Mouse (Mus musculus): ENCODE data around the gene Commd6. TPM values are rescaled to one million over a fixed set of nuclear protein-coding genes. Genes with fewer than 3 reads are reported as not detected.

Commd6 gene
- total RNA-seq (2022), result 10 to 100 TPM; 56.7 to 68.2 (median 65.6) TPM

DNA sequence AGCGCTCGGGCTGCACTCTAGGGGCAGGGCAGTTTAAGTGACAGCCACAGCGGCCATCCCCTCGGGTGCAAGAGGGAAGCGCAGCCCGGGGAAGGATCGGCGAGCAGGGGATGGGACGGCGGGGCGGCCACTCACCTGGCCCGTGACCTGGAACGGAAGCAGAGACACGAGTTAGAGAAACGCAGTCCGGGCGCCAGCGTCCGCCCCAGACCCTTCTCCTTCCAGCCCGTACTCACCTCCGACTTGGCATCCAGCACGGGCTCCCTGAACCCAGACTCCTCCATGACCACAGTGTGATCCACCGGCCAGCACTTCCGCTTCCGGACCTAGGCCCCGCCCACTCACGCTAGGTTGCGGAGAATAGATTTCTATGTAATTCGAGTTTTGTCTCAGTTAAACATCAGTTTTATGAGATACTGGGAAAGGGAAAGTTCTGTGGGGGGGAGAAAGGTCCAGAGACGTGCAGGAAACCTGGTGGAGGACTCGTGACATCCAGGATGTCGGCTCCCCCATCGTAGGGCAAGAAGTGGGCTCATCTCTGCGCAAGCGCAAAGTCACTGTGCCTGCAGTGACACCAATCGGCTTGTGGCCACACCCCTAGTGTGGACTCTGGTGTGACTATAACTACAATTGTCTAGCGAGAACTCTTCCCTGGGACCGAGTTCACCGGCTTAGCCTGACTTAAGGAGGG is at the start of gene Commd6:
Gene Commd6 (minus strand): TSS at position 534 of the 691 bp plus-strand sequence.
- DNase-seq (ENCODE audit: low spot score in 2 of 2), result peak; percentile 90 to 92

DNA sequence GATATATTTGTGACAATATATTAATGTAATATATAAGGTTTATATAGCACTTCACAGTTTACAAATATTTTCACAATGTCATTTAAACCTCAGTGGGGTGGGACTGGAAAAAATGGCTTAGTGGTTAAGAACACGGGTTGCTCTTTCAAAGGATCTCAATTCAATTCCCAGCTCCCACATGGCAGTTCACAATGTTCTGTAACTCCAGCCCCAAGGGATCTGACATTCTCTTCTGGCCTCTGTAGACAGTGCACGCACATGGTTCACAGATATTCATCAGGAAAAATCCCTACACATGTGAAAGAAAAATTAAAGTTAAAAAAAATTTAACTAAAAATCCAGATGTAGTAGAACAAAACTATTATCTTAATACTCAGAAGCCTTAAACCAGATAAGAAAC is 47.9 kb upstream of the Commd6 start:
- DNase-seq (ENCODE audit: low spot score in 2 of 2), result no peak

- no peak for DNase-seq (ENCODE audit: low spot score in 2 of 2)
Observed at GRCm38 (mm10) chr14:101687696-101688095, 47.2 kb upstream of the Commd6 start.

GRCm38 (mm10) chr14:101672226-101672625 is 31.7 kb upstream of the Commd6 start:
- no peak for DNase-seq (ENCODE audit: low spot score in 2 of 2)

- no peak for DNase-seq (ENCODE audit: low spot score in 2 of 2)
Observed at GRCm38 (mm10) chr14:101668626-101669025, 28.1 kb upstream of the Commd6 start.

DNA sequence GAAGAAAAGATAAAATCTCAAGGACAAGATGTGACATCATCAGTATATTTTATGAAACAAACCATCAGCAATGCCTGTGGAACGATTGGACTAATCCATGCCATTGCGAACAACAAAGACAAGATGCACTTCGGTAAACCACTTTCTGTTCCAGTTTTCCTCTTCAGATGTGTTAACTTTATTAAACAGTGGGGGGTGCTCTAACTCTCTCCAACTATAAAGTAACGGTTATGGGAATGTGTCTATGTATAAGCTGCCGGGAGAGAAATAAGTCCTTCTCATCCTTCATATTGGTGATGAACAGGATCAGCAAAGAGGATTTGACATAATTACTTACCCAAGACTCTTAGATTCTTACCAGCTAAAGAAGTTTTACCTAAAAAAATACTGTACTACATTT is 26.1 kb upstream of the Commd6 start:
- DNase-seq (ENCODE audit: low spot score in 2 of 2), result no peak

GRCm38 (mm10) chr14:101666056-101666455 is 25.6 kb upstream of the Commd6 start:
- DNase-seq (ENCODE audit: low spot score in 2 of 2), result no peak

DNA sequence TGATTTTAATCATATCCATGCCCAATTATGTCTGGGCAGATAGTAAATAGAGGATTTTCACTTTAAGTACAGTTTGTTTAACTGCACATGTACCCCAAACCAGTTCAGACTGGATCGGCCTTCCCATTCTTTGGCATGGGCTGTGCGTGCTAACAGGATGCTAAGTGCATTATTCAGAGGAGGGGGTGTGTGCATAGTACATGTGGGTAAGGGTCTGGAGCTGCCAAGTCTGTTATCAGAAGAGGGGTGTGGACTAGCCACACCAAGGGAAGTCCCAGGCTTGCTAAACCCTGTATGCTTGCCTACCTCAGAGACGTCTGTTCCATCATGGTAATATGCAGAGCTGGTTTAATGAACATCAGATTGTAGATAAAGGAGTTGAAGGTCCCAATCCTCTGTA is 23.8 kb upstream of the Commd6 start:
- DNase-seq (ENCODE audit: low spot score in 2 of 2), result no peak

GRCm38 (mm10) chr14:101661654-101662412 is 21.3 kb upstream of the Commd6 start:
- DNase-seq (ENCODE audit: low spot score in 2 of 2), result no peak

DNA sequence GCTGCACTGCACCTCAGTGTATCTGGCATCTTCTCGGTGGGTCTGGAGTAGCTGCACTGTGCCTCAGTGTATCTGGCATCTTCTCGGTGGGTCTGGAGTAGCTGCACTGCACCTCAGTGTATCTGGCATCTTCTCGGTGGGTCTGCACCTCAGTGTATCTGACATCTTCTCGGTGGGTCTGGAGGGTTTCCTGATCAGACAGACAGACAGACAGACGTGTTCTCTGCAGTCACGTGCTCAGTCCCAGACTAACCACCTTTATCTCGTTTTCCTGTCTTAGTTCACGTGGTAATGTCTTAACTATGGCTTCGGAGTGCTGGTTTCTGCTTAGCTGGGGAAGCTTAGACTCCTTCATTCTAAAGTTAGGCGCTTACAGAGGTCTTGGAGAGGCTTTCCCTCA is 15.8 kb upstream of the Commd6 start:
- no peak for DNase-seq (ENCODE audit: low spot score in 2 of 2)

GRCm38 (mm10) chr14:101654526-101654909 is 14.0 kb upstream of the Commd6 start:
- no peak for DNase-seq (ENCODE audit: low spot score in 2 of 2)

- peak; percentile 92 to 98 for DNase-seq (ENCODE audit: low spot score in 2 of 2)
Observed at GRCm38 (mm10) chr14:101653581-101654525, 13.4 kb upstream of the Commd6 start, which contains the start of gene Uchl3. Gene Uchl3 (plus strand): TSS chr14:101653967.

- no peak for DNase-seq (ENCODE audit: low spot score in 2 of 2)
Observed at GRCm38 (mm10) chr14:101652571-101652970, 12.1 kb upstream of the Commd6 start.

GRCm38 (mm10) chr14:101650551-101650950 is 10.1 kb upstream of the Commd6 start:
- DNase-seq (ENCODE audit: low spot score in 2 of 2), result no peak

DNA sequence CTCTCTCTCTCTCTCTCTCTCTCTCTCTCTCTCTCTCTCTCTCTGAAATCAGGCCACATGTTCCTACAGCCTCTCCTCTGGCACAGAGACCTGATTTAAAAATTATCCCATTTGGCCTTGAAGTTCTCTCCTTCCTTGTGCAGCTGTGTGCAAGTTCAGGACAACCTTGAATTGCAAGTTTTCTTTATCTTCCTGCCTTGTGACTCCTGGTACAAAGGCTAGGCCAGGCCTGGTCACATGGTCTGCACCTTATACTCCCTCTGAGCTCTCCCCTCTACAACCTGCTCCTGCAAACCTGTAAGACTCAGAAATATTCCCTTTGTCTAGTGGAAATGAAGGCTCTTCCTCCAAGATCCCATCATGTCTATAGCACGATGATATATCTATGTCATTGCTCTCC is 4.5 kb upstream of the Commd6 start:
- DNase-seq (ENCODE audit: low spot score in 2 of 2), result no peak

GRCm38 (mm10) chr14:101637381-101637780 is 3.1 kb downstream of the Commd6 start:
- DNase-seq (ENCODE audit: low spot score in 2 of 2), result no peak

DNA sequence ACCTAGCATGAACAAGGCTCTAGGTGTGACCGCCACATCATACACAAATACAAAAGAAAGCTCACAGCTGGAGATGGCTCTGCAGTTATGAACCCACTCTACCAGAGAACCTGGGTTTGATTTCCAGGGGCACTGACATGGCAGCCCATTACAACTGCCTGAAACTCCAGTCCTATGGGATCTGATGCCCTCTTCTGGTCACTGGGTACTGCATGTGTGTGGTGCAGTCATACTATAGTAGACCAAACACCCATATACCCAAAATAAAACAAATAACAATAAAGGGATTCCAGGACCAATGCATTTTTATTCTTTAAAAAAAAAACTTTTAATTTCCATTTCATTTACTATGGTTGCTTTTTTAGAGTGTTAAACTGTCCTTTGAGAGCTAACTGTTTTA is 4.7 kb downstream of the Commd6 start:
- DNase-seq (ENCODE audit: low spot score in 2 of 2), result no peak

GRCm38 (mm10) chr14:101630548-101630947 is 9.9 kb downstream of the Commd6 start:
- no peak for DNase-seq (ENCODE audit: low spot score in 2 of 2)

DNA sequence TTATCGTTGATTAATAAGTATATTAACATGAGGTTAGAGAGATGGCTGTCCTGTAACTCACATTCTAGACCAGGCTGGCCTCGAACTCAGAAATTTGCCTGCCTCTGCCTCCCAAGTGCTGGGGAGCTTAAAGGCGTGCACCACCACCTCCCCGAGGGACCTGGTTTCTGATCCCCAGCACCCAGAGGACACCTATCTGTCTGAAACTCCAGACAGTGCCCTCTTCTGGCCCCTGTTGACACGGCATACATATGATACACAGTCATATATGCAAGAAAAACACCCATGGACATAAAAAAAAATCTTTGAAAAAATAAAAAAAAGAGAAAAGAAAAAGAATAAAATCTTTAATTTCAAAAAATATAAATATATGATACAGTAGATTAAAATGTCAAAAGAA is 22.8 kb downstream of the Commd6 start:
- no peak for DNase-seq (ENCODE audit: low spot score in 2 of 2)

- no peak for DNase-seq (ENCODE audit: low spot score in 2 of 2)
Observed at GRCm38 (mm10) chr14:101616178-101616577, 24.3 kb downstream of the Commd6 start.

GRCm38 (mm10) chr14:101613206-101613605 is 27.3 kb downstream of the Commd6 start:
- DNase-seq (ENCODE audit: low spot score in 2 of 2), result no peak

- no peak for DNase-seq (ENCODE audit: low spot score in 2 of 2)
Observed at GRCm38 (mm10) chr14:101610701-101611100, 29.8 kb downstream of the Commd6 start.
